Mouse (Mus musculus): ENCODE data around the gene Gm45337. TPM values are rescaled to one million over a fixed set of nuclear protein-coding genes. Genes with fewer than 3 reads are reported as not detected.

Gene Gm45337
- total RNA-seq, 2 experiments from 2014 or later, result not detected

GRCm38 (mm10) chr7:142104747-142105146, 39.7 kb downstream of the Gm45337 start:
- DNase-seq (ENCODE audit: low spot score in 2 of 2), result no peak

- DNase-seq (ENCODE audit: low spot score in 2 of 2), result peak; percentile 70 to 79
Observed at GRCm38 (mm10) chr7:142097776-142098175, 46.6 kb downstream of the Gm45337 start.

DNA sequence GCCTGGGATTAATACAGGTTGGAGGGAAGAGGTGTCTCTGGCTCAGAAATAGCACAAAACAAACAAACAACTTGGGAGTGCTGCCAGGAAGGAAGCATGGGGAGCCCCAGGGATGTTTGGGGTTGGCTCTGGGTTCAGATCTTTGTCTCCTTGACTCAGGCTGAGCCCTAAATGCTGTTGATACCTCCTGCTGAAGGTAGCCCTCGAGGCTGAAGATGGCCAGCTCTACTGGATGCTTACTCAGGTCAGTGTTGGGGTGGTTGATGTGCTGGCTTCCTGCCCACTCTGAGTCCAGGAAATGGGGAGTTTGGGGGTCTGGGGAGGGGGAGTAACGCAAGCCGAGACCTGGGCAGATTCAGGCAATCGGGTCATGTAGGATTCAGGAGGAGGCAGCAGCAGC, 47.7 kb downstream of the Gm45337 start:
- DNase-seq (ENCODE audit: low spot score in 2 of 2), result no peak

DNA sequence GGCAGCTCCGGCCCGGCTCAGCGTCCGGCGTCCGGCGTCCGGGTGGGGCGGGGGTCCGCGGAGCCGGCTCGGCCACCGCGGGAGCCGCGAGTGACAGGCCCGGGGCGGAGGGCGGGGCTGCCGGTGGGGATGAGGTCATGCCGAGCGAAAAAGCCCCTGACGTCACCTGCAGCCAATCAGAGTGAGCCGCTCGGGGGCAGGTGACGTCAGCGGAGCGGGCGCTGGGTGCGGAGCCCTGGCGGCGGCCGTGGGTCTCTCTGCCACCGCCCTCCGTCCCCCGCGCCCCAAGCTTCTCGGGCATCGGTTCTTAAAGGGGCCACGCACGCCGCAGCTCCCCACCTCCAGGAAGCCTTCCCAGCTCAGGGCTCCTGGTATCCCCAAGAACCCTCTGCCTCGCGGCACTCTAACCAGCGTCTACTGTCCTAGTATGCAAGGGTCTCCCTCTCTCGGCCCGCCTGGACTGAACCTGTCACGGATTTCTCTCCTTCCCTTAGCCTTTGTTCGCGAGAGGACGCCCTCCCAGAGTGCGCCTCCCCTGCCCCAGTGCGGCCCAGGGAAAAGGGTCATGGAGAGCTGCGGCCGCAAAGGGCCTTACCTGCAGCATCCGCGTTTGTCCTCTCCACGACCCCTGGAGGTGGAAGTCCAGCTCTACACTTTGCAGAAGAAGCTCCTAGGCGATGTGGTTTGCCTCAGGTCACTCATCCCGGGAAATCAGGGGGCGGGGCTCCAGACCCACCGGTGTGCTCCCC, 49.0 kb downstream of the Gm45337 start, which contains the start of gene Dusp8:
TSS of gene Dusp8 (minus strand) at position 661 of the 749 bp plus-strand sequence.
- peak; percentile 95 for DNase-seq (ENCODE audit: low spot score in 2 of 2)

DNA sequence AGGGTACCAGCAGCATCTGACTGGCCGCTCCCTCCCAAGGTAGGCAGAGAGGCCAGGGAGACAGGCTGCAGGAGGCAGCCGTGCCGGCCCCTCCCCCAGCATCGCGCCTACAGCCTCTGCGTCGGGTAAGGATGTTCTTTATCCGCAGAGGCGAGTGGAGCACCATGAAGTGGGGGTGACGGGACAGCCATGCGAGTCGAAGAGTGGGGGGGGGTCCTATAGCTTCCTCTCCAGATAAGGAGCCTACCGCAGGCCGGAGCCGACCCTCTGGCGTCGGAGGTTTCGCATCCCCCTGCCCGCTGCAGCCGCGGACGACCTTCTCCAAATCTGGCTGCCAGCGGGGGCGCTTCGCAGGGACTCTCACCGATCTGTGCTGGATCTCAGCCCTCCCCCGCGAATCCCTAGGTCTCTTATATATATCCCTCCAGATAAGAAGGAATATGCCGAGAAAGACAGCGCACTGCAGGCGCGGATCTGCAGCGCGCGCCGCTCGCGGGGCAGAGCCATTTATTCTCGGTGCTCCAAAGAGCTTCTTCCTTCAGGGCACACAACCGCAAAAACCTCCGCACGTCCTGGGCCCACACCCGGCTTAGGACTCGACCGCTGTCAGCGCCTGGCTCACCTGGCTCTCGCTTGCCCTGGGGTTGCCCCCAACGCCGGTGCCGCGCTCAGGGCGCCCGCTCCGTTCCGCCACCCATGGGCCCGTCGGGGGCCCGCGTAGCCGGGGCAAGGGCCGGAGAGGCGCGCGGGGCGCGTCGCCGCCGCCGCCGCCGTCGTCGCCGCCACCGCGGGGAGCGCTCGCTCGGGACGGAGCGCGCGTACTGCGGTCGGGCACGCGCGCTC, 49.9 kb downstream of the Gm45337 start:
- peak in 1 of 2 experiments; percentile 64 for DNase-seq (ENCODE audit: low spot score in 2 of 2)

GRCm38 (mm10) chr7:142093696-142094240, 50.6 kb downstream of the Gm45337 start:
- no peak for DNase-seq (ENCODE audit: low spot score in 2 of 2)

Other genes with a start within 250 kb of the Gm45337 start
- gene Tollip, start 226.1 kb downstream of the Gm45337 start, total RNA-seq (2021), result 100 to 1,000 TPM; 135 to 142 TPM
- 100 to 1,000 TPM; 174 to 177 TPM for gene Brsk2, start 194.9 kb downstream of the Gm45337 start, total RNA-seq (2021)
- 10 to 100 TPM; 23.6 to 27.1 TPM for gene Mob2, start 83.5 kb downstream of the Gm45337 start, total RNA-seq (2021)
- gene Dusp8, start 48.8 kb downstream of the Gm45337 start, total RNA-seq (2021), result 100 to 1,000 TPM; 139 to 140 TPM
- gene Gm45618, start 23.9 kb downstream of the Gm45337 start, total RNA-seq (2021), result not detected
- gene Gm39115, start 8.6 kb downstream of the Gm45337 start, total RNA-seq (2021), result not detected
- not detected for gene Gm29735, start 12.5 kb upstream of the Gm45337 start, total RNA-seq (2021)
- not detected for gene Gm4553, start 21.1 kb upstream of the Gm45337 start, total RNA-seq (2021)
- not detected for gene Krtap5-2, start 31.4 kb upstream of the Gm45337 start, total RNA-seq (2021)
- gene Gm10153, start 45.8 kb upstream of the Gm45337 start, total RNA-seq (2021), result not detected
- gene Krtap5-3, start 56.8 kb upstream of the Gm45337 start, total RNA-seq (2021), result not detected
- gene Gm7579, start 67.3 kb upstream of the Gm45337 start, total RNA-seq (2021), result not detected
- not detected for gene Krtap5-5, start 85.4 kb upstream of the Gm45337 start, total RNA-seq (2021)
- gene Gm40460, start 96.5 kb upstream of the Gm45337 start, total RNA-seq (2021), result not detected
- not detected for gene Gm2431, start 113.7 kb upstream of the Gm45337 start, total RNA-seq (2021)
- gene Gm4559, start 129.8 kb upstream of the Gm45337 start, total RNA-seq (2021), result not detected
- not detected for gene Krtap5-1, start 152.5 kb upstream of the Gm45337 start, total RNA-seq (2021)
- not detected for gene Krtap5-4, start 158.9 kb upstream of the Gm45337 start, total RNA-seq (2021)
- gene Ifitm10, start 229.1 kb upstream of the Gm45337 start, total RNA-seq (2021), result 10 to 100 TPM; 30.0 to 31.3 TPM
- under 1 TPM in 1 of 2 experiments, not detected in 1; 0.71 TPM for gene Gm49369, start 238.1 kb upstream of the Gm45337 start, total RNA-seq (2021)
- gene Ctsd, start 243.4 kb upstream of the Gm45337 start, total RNA-seq (2021), result 100 to 1,000 TPM; 304 to 345 TPM

Data from layer of hippocampus, postnatal 14 days (tissue).